Mouse (Mus musculus) brown adipose tissue, adult 24 weeks (tissue): ENCODE data around the gene Gm45716. TPM values are rescaled to one million over a fixed set of nuclear protein-coding genes. Genes with fewer than 3 reads are reported as not detected.
A peak's percentile ranks its signal among the peaks of the same experiment; 100 is the strongest.

Source experiments
- H3K27ac ChIP-seq: fragments of 200-500 bp; replicated peaks from 2 replicates; pipeline ENCODE4 v1.5.1; 2012; ENCODE audit warnings: low read depth, mild to moderate bottlenecking, low read length
- H3K4me1 ChIP-seq: fragments of 200-500 bp; 2 replicates; pipeline ENCODE4 v1.6.1; 2012; ENCODE audit warnings: low read length, mixed read lengths; ENCODE audit not compliant: control insufficient read depth, insufficient read depth, insufficient read length
- H3K4me3 ChIP-seq: fragments of 200-500 bp; 2 replicates; pipeline ENCODE4 v1.5.1; 2012; ENCODE audit warnings: low read depth, mild to moderate bottlenecking, low read length, moderate library complexity; ENCODE audit not compliant: insufficient read depth
- polyA plus RNA-seq: library from polyadenylated mRNA; stranded (reverse); fragments of >200 nt; gene quantifications from 2 replicates; pipeline ENCODE4 v1.2.4, GENCODE M21; 2012; ENCODE audit not compliant: missing spikeins, insufficient read depth, insufficient read length

The Gm45716 gene
- polyA plus RNA-seq: 35.7 and 36.5 TPM in 2 replicates

DNA sequence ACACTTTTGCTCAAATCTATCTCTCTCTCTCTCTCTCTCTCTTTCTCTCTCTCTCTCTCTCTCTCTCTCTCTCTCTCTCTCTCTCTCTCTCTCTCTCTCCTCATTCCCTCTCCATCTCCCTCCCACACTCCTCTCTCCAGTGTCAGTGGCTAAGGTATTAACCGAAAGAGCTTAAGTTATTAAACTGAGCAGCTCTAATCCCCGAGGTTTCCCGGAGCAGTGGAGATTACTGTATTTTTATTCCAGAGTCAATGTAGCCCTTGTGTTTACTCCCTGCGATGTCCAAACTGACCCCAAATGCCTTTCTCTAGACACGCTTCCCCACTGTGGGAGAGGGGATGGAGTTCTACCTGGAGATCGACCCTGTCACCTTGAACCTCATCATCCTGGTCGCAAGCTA is at the start of gene Gm45716:
Gene Gm45716 (plus strand): TSS at position 243 of the 400 bp plus-strand sequence.
- no peak within 1 kb of the TSS for H3K4me3 ChIP-seq
- H3K27ac ChIP-seq: no peak within 1 kb of the TSS

GRCm38 (mm10) chr11:90142393-90142792 is 45.1 kb upstream of the Gm45716 start:
- H3K4me3 ChIP-seq: no peak overlapping the region
- no peaks in the 10 kb centered on the region for H3K4me1 ChIP-seq
- peak overlapping the region; percentile 66 for H3K27ac ChIP-seq

More for the DNA sequence above, at the start of gene Gm45716:
- H3K4me1 ChIP-seq: peaks cover 2% of the 10 kb centered on the region; the same call in 1 of the 2 replicates

GRCm38 (mm10) chr11:90142936-90143335 is 44.5 kb upstream of the Gm45716 start:
- Histone ChIP-seq H3K27ac (peak overlapping the region; percentile 66), H3K4me3 (no peak overlapping the region), H3K4me1 (no peaks in the 10 kb centered on the region)

DNA sequence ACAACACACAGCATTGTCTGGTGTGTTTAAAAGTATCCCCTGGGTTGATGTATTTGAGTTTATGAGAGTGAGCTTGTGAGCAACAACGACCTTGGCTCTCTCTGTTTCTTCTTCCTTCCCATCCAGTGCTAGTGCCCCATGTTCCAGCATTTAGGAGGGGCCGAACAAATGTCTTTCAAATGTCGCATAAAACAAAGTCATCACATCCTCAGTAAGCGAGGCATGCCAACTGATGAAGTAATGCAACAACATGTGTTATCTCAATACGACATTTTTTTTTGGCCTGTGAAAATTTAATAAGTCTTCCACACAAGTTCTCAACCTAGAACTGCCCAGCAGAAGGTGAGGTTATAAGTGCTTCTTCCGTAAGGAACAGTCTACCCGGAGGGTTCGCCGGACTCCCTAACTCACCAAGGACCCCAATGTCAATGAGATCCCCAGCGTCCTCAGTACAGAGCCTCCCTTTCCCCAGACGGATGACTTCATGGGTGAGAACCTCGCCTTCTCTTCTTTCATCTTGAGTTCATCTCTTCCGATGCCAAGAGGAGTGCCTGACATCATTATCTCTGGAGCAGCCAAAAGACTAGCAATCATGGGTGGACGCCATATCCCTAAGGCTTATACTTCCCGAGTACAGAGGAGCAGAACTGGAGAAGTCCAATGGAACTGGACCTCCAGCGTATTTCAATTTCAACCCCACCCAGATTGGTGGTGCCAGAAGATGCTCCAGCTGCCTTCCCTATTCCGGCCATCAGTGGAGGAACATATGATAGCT is 41.2 kb upstream of the Gm45716 start:
- H3K4me1 ChIP-seq: no peaks in the 10 kb centered on the region
- no peak overlapping the region for H3K27ac ChIP-seq
- no peak overlapping the region for H3K4me3 ChIP-seq

DNA sequence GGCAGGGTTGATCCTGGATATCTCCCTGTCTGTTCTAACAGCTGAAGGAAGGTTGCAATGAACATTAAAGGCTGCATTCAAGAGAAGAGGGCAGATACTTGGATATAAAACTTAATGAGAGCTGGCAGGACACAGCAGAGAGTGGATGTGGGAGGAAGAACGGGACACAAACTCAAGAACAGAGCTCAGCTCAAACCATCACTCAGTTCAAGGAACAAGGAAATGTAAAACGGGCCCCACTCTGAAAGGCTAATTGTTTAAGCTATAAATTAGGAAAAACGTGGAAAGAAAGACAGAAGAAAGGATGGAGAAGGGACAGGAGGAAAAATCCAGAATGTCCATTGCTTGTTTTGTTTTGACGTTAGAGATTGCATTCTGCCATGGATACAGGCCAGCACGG is 32.4 kb upstream of the Gm45716 start:
- H3K4me1 ChIP-seq: no peaks in the 10 kb centered on the region
- no peak overlapping the region for H3K4me3 ChIP-seq
- no peak overlapping the region for H3K27ac ChIP-seq

GRCm38 (mm10) chr11:90155466-90155865 is 32.0 kb upstream of the Gm45716 start:
- Histone ChIP-seq H3K4me1 (no peaks in the 10 kb centered on the region), H3K27ac (no peak overlapping the region), H3K4me3 (no peak overlapping the region)

- Histone ChIP-seq H3K4me1 (no peaks in the 10 kb centered on the region), H3K4me3 (no peak overlapping the region), H3K27ac (no peak overlapping the region)
These were observed 19.7 kb upstream of the Gm45716 start for GRCm38 (mm10) chr11:90167771-90168170.

DNA sequence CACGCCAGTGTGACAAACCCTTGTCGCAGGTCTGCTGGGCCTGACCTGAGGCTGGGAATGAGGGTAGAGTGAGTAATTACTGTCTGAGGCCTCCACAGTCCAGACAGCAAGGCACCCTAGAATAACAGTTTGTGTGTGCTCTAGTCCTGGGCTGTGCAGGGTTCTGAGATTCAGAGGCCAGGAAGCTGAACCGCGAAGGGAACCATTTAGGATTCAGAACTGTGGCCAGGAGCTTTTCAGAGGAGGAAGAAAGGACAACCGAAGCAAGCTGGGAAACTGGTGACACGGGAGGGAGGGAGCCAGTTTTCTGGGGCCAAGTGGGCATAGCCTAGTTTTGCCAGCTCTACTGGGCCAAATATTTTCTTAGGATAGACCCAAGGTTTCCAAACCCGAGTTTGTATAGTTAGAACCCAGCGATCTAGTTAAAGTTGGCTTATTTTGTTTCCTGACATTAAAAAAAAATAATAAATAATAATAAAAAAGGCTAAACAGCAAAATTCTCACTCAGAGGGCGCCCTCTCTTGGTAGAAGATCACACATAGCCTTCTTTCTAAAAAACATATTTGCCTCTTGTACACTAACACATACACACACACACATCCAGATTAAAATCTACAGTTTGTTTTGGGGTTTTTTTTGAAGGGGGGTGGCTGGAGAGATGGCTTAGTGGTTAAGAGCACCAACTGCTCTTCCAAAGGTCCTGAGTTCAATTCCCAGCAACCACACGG is 19.0 kb upstream of the Gm45716 start:
- Histone ChIP-seq H3K4me1 (no peaks in the 10 kb centered on the region), H3K4me3 (no peak overlapping the region), H3K27ac (no peak overlapping the region)

GRCm38 (mm10) chr11:90169200-90170013 is 18.1 kb upstream of the Gm45716 start:
- H3K4me1 ChIP-seq: no peaks in the 10 kb centered on the region
- H3K4me3 ChIP-seq: peak overlapping the region; percentile 47
- no peak overlapping the region for H3K27ac ChIP-seq

GRCm38 (mm10) chr11:90170014-90170320 is 17.5 kb upstream of the Gm45716 start:
- no peak overlapping the region for H3K27ac ChIP-seq
- H3K4me3 ChIP-seq: peak overlapping the region; percentile 47
- H3K4me1 ChIP-seq: no peaks in the 10 kb centered on the region

DNA sequence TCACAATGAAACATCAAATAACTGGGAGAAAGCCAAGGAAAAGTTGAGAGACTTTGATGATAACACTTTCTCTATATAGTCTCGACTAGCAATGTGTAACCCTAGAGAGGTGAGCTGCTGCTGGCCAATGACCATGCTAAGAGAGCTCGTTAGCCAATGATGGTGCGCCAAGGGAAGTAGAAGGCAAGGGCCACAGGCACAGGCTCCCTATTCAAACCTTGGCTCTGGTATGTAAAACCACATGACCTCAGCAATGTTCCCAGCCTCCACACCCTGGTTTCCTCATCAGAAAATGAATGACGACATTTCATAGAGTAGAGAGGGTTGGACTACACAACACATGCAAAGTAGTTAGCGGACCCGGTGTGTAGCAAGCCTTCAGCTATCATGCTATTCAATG is 15.2 kb upstream of the Gm45716 start:
- H3K4me1 ChIP-seq: no peaks in the 10 kb centered on the region
- no peak overlapping the region for H3K27ac ChIP-seq
- H3K4me3 ChIP-seq: no peak overlapping the region

- Histone ChIP-seq H3K27ac (no peak overlapping the region), H3K4me1 (no peaks in the 10 kb centered on the region), H3K4me3 (no peak overlapping the region)
These were observed 11.7 kb upstream of the Gm45716 start for GRCm38 (mm10) chr11:90175634-90176300.

DNA sequence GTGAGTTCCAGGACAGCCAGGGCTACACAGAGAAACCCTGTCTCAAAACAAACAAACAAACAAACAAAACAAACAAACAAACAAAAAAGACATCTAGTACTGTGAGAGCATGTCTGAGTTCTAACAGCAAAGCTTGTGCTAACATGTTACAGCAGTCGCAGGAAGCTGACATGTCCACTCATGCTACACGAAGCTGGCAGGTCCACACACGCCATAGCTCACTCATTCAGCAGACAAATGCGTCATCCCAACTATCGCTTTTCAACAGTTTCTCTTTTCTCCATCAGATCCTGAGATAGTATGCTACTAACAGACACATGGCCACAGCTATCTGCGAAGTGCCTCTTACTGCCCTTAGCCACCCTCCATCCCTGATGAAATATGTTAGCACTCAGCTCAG is 10.1 kb upstream of the Gm45716 start:
- H3K4me1 ChIP-seq: no peaks in the 10 kb centered on the region
- no peak overlapping the region for H3K4me3 ChIP-seq

GRCm38 (mm10) chr11:90183361-90183760 is 4.1 kb upstream of the Gm45716 start:
- Histone ChIP-seq H3K27ac (no peak overlapping the region), H3K4me1 (peaks cover 2% of the 10 kb centered on the region; the same call in 1 of the 2 replicates), H3K4me3 (no peak overlapping the region)

More for the DNA sequence above, 10.1 kb upstream of the Gm45716 start:
- H3K27ac ChIP-seq: no peak overlapping the region

DNA sequence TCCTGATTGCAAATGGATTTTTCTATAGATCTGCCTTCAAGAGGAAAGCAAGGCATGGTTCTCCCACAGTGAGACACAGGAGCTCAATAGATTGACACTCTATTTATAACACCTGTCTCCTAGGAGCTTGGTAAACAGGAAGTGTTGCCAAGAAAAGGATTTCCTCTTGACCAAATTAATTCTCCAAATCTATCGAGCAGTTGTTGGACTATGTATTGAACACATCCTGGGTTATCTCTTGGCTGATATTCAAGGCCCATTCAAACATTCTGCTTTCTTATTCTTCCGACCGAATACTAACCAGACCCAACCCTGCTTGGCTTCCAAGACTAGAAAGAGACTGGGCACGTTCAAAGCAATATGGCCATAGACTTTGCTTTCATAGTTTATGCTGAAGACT is 2.7 kb upstream of the Gm45716 start:
- no peak overlapping the region; the same call in 1 of the 2 replicates for H3K27ac ChIP-seq
- H3K4me1 ChIP-seq: peaks cover 2% of the 10 kb centered on the region; the same call in 1 of the 2 replicates
- no peak overlapping the region for H3K4me3 ChIP-seq
